Mouse (Mus musculus): ENCODE results near the gene Hsph1.

Gene Hsph1

DNA sequence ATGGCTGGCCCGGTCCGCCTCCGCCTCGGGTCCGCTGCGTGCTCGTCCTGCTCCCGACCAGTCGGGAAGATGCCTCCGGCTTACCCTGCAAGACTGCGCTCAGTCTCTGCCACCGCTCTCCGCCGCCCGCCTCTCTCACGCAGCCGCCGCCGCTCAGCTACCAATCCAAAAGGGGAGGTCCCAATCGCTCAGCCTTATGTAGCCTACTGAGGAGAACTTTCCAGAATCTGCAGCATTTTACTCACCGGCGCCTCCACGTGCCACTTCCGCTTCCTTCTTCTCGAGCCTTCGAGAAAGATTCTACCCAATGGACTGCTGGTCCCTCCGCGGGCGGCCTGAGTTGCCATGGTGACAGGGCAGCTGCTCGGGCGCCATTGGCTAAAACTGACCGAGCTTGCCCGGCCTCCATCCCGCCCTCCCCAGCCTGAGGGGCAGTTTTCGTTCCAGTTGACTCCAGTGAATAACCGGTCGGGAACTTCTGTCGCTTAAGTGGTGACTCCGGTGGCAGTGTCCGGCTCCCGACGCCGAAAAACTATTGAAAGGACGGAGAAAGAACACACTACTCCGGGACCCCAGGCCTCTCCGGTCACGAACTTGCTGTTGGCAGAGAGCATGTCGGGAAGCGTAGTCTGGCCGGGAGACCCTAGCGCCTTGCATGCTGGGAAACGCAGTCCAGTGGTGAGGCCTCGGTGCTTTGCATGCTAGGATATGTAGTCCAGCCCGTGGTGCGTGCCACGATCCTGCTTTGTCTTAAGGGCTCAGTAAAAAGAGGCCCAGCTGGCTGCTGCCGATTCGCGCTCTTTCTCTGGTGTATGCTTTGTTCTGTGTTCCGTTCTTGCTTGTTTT, at the start of gene Hsph1:
Gene Hsph1, minus strand, starts transcription at position 302 of the 846 bp plus-strand sequence.
- peak; percentile 99 to 100 for DNase-seq

DNA sequence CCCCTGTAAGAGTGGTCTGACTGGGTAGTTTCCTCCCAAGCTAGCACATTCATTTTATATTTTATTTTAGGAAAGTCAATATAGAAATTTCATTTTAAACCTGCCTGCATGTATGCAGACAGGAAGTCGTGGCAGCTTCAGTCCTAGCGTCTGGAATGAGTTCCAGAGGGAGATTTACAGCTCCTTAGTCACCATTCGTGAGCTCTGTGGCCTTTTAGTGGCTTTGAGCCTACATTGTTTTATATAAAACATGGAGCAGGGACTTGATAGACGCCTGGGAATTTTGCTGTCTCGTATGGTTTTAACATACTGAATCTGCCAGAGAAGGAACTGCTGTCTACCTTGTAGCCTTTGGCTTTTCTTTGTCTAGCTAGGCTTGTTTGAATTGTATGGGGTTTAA, 44.8 kb upstream of the Hsph1 start:
- no peak for DNase-seq

DNA sequence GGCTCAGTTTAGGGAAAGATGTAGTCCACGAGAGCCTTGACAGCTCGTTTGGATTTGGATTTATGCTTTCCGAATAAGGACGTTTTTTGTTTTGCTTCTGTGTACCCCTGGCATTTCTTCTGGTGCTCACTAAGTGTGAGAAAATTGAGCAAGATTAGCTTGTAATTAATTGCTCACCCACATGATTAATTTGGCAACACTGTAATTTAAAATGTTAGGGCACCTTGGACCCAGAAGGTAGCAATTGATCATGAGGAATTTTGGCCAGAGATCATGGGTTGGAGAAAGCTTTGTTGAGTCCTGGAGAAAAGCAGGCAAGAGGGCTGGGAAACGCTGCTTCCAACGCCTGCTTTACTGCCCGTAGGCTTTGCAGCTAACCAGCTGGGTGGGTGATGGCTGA, 43.7 kb upstream of the Hsph1 start:
- no peak for DNase-seq

DNA sequence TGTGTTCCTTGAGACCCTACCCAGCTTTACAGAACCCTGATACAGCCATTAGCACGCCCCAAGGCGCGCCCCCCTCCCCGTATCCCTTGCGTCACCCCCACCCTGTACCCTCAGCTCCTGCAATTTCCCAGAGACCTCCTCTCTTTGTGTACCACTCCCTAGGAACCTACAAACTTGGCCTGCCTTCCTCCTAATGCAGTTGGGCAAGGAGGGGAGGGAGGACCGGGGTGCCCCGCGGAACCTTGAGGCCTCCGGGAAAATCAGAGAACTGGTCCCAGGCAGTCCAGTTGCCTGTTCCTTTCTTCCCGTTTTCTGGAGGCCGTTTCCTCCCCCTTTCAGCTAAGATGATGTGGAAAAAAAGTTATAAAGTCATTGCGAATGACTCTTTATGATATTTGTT, 43.2 kb upstream of the Hsph1 start:
- peak; percentile 7 to 11 for DNase-seq

DNA sequence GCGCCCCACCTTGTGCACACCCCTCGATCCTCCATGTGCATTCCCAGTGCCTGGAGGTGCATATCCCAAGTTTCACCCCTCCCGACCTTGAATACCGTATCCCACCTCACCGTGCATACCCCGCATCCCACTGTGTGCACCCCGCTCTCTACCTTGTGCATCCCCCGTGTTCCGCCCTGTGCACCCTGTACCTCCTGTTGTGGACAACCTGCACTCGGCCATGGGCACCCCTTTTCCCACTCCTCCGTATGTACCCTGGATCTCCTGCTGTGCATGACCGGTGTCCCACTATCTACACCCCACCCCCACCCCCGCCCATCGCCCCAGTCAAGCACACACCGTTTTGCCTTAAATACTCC, 42.8 kb upstream of the Hsph1 start:
- peak in 1 of 2 experiments; percentile 6 for DNase-seq

DNA sequence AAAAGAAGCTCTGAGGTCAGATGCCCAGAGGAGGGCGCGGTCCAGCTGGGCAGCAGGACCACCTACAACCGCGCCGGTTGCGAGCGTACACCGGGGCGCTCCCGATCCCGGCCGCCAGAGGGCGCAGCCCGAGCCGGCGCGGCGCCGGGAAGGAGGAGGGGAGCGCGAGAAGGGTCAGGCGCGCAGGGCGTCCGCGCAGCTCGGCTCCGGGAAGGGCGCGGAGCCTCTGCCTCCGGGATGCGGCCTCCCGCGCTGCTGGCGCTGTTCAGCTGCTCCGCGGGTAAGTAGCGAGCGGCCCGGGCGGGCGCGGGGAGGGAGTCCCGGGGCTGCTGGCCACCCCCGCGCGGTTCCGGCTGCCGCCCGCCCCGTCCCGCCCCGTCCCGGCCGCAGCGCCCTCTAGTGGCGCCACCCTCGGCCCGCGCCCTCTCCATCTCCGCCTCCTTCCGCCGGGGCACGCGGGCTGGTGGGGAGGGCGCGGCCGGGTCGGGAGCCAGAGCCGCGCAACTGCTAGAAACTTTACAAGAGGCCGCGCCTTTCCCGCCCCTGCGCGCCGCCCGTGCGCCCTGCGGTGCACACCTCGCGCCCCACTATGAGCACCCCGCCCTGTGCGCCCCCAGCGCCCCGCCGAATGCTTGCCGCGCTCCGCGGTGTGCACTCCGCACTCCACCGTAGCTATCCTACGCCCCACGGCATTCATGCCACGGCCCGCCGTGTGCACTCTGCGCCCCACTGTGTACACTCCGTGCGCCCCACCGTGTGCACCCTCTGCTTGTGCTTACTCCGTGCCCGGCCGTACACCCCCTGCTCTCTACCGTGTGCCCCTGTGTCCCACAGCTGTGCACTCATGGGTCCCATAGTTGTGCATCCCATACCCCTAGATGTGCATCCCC, 42.2 kb upstream of the Hsph1 start, which contains the start of gene B3glct:
Gene B3glct, plus strand, starts transcription at position 131 of the 890 bp plus-strand sequence.
- peak; percentile 69 to 92 for DNase-seq

DNA sequence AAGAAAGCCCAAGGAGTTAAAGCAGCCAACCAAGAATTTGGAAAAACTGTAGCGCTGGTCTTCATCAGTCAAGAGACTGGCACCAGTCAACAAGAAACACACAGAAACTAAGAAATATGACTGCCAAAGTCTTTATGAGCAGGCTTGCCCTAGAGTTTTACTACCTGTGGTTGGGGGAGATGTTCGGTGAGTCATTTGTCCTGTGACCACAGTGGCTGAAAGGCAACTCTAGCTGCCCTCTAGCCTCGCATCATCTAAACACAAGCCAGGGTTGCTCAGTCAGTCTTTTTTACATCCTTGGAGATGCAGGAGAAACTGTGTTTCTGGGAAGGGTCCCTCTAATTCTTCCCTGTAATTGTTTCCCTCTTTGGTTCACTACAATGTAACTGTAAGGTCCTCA, 41.0 kb upstream of the Hsph1 start:
- DNase-seq, result no peak

DNA sequence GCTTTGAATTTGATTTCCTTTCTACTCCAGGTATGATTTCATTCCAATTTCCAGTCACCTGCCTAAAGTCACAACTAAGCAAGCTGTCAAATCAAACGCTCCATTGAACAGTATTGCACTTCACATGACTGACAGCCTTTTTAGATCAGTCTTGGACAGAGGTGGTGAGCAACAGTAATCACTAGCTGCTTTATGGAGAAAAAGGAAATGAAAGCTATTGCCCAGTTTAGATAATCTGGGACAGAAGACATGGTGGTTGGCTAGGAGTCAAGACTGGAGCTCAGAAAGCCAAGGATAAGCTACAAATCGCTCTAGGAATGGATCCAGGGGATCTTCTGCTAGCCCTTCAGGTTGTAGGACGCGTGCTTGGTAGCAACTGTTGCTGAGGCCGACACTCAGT, 27.2 kb upstream of the Hsph1 start:
- no peak for DNase-seq

DNA sequence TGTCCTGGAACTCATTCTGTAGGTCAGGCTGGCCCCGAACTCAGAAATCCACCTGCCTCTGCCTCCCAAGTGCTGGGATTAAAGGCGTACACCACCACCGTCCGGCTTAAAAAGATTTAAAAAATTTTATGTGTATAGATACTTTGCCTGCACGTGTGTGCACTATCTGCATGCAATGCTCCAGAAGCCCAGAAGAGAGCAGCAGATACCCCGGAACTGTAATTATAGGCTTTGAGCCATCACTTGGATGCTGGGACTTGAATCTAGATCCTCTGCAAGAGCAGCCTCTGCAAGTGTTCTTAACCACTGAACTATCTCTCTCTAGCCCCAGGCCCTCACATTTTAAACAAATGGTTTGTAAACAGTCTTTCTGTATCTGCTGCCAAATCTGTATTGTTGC, 26.8 kb upstream of the Hsph1 start:
- no peak for DNase-seq

DNA sequence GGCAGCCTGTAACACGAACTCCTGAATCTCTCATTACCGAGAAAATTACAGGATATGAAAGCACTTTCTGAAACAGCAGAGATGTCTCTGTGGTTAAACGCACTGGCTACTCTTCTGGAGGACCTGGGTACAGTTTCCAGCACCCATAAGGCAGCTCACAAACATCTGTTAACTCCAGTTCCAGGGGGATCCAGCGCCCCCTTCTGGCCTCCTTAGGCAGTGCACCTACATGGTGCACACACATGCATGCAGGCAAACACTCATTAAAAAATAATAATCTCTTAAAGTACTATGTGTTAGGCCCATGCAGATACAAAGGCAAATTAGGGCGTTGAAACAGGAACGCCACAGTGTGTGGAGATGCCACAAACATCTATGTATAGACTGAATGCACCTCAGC, 25.3 kb upstream of the Hsph1 start:
- DNase-seq, result no peak

DNA sequence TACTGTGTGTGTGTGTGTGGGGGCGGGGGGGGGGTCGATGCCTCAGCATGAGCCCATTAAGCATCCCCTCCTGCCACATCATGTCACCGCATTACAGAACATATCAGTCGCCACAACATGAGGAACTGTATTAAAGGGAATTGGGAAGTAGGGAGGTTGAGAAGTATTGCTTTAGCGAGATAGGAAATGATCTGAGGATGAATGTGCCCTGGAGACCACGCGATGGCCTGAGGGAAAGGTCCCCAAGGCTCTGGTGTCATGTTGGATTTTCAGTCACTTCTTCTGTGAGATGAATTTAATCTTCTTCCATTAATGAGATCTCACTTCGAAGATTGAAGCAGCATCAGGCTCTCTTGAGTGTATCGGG, 23.2 kb upstream of the Hsph1 start:
- no peak for DNase-seq

DNA sequence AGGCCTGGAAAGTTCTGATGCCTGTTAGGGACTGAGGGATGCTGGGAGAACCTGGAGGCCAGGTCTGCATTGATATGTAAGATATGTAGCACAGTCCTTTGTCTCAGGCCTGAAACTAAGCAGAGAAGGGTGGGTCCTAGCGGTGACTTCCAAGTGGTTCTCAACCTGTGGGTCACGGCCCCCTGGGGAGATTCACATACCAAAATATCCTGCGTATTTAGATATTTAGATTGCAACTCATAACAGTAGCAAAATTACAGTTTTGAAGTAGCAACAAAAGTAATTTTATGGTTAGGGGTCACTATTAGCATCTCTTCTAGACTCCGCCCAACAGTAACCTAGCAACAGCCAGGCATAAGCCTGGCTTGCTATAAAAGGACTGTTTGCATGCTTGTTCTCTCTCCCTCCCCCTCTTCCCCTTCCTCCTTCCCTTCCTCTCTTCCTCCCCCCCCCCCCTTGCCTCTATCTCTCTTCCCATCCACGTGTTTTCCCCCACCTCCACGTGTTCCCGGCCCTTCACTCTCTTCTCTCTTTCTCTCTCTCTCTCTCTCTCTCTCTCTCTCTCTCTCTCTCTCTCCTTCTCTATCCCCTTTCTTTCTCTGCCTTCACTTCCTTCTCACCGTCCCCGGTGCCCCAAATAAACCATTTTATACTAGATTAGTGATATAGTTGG, 22.7 kb upstream of the Hsph1 start:
- DNase-seq, result no peak

DNA sequence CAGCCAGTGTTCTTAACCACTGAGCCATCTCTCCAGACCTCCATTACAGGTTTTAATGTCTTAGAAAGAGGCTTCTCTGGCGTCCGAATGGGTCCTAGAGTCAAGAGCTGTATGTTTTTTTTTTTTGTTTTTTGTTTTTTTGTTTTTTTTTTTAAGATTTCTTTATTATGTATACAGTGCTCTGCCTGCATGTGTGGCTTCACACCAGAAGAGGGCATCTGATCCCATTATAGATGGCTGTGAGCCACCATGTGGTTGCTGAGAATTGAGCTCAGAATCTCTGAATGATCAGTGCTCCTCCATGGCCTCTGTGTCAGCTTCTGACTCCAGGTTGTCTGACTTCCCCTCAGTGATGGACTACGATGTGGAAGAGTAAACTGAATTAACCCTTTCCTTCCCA, 21.8 kb upstream of the Hsph1 start:
- DNase-seq, result no peak

DNA sequence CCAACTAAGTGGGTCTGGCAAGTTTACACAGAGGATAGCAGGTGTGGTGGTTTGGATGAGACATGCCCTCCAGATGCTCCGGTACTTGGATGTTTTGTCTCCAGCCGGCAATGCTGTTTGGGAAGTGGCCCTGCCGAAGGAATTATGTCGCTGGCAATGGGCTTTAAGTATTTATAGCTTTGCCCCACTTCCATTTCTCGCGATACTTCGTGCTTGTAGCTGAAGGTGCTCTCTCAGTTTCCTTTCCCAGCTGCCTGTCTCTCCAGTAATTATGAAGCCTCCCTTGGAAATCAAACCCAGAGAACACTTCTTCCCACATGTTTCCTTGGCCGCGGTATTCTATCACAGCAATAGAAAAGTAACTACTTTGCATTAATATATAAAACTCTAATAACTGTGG, 19.5 kb upstream of the Hsph1 start:
- DNase-seq, result no peak

DNA sequence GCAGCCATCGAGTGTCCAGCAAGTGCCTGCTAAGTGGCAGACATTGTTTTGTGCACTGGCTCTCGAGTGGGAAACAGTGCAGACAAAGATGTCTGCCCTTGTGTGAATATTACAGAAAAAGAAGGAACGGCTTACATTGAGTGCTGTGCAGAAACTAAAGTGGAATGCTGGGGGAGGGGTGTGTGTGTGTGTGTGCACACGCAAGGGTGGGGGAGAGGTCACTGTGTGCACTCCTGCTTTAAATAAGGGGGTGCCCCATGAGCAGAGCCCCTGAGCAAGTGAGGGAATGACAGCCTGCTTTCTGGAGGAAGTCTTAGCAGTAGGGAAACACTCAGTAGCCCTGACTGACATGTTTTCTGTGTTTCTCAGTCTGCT, 14.0 kb upstream of the Hsph1 start:
- DNase-seq, result no peak

DNA sequence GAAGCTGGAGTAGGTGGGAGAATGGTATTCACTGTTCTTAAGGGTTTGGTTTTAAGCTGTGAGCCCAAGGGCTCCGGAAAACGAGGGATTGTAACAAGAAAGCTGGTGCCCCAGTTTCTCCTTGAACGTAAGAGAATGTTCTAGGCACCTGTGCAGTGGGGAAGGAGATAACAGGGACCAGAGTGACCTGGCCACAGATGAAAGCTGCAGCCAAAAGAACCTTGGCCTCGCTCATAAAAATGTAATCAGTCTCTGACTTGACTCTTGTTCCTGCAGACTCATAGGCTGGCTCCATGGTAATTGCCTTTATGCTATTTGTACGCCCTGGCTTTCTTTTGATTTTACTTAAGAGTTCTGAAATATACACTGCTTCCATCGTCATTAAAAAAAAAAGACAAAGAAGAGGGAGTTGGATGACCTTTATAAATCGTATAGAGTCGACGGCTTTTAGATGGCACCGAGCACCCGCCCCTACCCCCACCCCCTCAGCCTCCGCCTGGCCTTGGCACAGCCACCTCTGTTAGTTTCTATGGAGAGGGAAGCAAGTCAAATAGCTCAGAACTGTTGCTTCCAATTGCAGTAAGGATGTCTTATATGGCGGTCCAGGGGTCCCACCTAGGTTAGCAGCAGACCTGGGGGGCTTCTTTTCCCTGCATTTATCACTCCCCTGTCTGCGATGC, 13.5 kb upstream of the Hsph1 start:
- no peak for DNase-seq

DNA sequence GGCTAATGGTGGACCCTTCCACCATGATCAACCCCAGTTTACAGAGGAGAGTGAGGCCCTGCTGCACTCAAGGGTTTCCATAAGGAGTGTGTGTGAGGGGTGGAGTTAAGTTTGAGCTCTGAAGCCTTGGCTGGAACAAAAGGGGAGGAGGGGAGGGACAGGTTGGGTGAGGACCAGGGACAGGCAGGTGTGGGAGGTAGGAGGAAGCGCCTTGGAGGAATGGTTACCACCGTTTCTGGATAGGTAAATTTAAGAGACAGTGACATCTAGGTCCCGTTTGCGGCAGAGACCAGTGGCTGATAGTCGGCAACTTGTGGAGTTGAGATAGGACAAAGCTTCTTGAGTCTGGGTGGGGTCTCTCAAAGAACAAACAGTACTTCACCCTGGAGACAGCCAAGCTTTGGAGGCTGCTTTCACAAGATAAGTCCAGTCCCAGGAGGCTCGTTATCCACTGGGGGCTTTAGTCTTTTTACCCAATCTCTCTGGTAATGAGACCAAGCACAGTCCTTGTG, 12.8 kb upstream of the Hsph1 start:
- no peak for DNase-seq

DNA sequence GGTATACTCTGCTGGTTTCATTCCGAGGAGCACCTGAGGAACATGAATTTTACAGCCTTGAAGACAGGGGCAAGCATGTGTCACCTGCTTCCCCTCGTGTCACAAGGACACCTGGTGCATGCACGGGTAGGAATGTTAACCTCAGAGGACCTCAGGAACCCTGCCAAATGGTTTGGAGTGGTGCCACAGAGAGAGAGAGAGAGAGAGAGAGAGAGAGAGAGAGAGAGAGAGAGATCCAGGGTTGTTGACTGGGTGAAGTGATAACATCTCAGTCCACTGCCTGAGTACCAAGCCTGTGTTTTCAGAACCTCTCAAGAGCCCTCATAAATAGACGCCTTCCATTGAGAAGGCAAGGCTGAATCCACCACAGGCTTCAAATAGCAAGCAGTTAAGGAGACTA, 12.0 kb upstream of the Hsph1 start:
- no peak for DNase-seq

DNA sequence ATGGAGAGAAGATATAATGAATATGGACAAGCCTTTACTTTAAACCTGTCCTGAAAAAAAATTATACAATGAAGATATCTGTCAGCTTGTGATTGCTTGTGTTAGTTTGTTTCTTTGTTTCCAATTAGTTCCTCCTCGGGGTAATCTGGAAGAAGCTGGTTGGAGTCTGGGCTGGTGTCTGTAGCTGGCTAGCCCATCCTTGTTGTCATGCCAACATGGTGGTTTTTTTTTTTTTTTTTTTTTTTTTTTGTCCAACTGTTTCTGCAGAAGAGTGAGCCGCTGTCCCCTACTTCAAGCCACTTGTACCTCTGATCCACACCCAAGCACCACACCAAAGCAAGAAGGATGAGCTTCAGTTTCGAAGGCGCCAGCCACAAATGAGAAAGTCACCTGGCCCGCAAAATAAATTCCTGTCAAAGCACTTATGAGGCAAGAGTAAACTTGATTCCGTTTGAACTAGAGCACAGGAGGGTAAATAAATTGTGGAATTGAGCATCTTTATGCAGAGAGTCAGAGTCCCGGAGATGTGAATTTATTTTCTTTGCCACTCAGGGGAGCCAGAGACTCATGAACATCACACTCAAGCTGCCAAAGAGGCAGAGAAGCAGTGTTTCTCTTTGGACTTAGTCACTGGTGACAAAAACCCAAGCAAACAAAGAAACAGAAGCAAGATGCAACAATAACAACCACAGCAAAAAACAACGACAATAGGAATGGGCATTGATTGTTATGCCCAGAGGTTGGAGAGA, 11.4 kb upstream of the Hsph1 start:
- no peak for DNase-seq

DNA sequence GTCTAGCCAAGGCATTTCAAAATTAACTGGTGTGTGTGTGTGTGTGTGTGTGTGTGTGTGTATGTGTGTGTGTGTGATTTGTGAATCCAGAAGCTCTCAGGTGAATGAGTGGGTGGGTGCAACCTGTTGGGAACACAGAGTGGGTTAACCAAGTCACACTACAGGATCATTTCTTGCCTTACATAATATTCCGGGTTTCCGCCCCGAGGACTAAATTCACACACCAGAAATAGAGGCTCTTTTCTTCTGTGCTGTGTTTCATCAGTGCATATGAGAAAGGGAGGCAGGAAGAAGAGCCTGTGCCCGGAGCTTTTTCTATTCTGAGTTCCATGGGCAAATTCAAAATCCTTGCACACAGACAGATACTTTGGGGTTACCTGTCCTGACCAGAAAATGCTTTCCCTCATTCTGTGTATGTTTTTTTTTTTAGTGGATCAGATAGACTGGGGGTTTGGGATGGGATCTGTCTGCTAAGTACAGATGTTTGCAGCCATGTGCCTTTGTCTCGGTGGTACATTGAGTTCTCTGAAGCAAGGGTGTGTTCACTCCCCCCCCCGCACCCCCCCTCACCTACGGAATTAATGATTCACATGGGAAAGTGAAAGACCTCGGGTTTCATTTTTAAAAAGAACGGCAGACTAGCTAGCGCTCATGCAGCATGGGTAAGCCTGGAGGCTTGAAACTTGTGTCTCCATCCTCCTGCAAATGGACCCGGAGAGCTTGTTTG, 6.8 kb upstream of the Hsph1 start:
- DNase-seq, result no peak

DNA sequence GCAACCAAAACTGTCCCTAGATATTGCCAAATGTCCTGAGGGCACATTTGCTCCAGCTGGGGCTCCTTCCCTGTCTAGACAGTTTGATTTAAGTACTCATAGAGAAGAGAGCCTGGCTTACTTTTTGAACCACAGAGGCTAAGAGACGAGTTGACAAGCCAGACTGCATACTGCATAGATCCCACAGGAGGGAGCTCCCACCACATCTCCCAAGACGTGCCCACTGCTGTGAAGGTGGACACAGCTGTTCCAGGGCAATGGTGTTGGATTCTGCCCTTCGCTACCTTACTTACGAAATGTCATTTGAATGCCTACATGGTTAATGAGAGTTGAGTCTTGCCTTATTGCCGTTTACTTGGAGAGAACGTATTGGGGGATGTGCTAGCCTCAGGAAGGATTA, 6.2 kb upstream of the Hsph1 start:
- DNase-seq, result no peak

All from cerebellum, adult 18-20 months (tissue).